ENCODE assay signal across 9 mouse cellular contexts in genomic region chr5:100079931-100080275, GRCm38 (mm10). TPM values are rescaled to one million over a fixed set of nuclear protein-coding genes. Genes with fewer than 3 reads are reported as not detected.
DNase-seq lines count a peak whose midpoint lies in the region; ATAC-seq lines count a peak whose summit lies in the region.
"Had no signal": no experiment of that assay in that cellular context is flagged by ENCODE, and none has a peak within 500 bp of the region (broad histone marks: within the 10 kb centered on the region; RNA-seq: fewer than 3 reads in every experiment).

No protein-coding gene starts in this region.

- no peaks in the 10 kb centered on the region for H3K9me3 ChIP-seq in heart, embryonic 10.5 days
- no peaks in the 10 kb centered on the region for H3K9me3 ChIP-seq in lung, embryonic 15.5 days
- H3K9me3 ChIP-seq in limb, embryonic 13.5 days = no peaks in the 10 kb centered on the region
- no peaks in the 10 kb centered on the region for H3K9me3 ChIP-seq in stomach, embryonic 15.5 days

- H3K36me3 ChIP-seq in heart, embryonic 10.5 days = no peaks in the 10 kb centered on the region
- H3K36me3 ChIP-seq in lung, embryonic 15.5 days = no peaks in the 10 kb centered on the region
- no peaks in the 10 kb centered on the region for H3K36me3 ChIP-seq in limb, embryonic 13.5 days
- H3K36me3 ChIP-seq in stomach, embryonic 15.5 days = no peaks in the 10 kb centered on the region

- peaks cover 9% of the 10 kb centered on the region for H3K4me1 ChIP-seq in heart, embryonic 10.5 days
- peaks cover 15% of the 10 kb centered on the region for H3K4me1 ChIP-seq in lung, embryonic 15.5 days
- H3K4me1 ChIP-seq in limb, embryonic 13.5 days = peaks cover 30% of the 10 kb centered on the region
- peaks cover 15% of the 10 kb centered on the region for H3K4me1 ChIP-seq in stomach, embryonic 15.5 days

- no peak for DNase-seq in heart, embryonic 10.5 days (ENCODE audit: low spot score)
- no peak for DNase-seq in heart, adult 11 months
- DNase-seq in lung, postnatal 25 days (ENCODE audit: low spot score) = no peak
- no peak for DNase-seq in cerebellum, postnatal 36 days
- DNase-seq in left cerebral cortex, postnatal 4 days = no peak
- DNase-seq: cerebellum, adult 11-12 months had no signal

- H3K27ac ChIP-seq in heart, embryonic 10.5 days = 0 out of 2 replicates have a peak overlapping the region, but pooled peaks have one; percentile 59
- H3K27ac ChIP-seq in lung, embryonic 15.5 days = no peak overlapping the region
- H3K27ac ChIP-seq in limb, embryonic 13.5 days = no peak overlapping the region
- no peak overlapping the region for H3K27ac ChIP-seq in stomach, embryonic 15.5 days

- H3K9ac ChIP-seq in lung, embryonic 15.5 days = no peak overlapping the region
- no peak overlapping the region for H3K9ac ChIP-seq in limb, embryonic 13.5 days
- no peak overlapping the region for H3K9ac ChIP-seq in stomach, embryonic 15.5 days

- intact Hi-C loops in left cerebral cortex, postnatal 4 days (cut with DNase I) = no loop called here

- H3K4me2 ChIP-seq in lung, embryonic 15.5 days = peak overlapping the region; percentile 60
- peak overlapping the region; percentile 65; the same call in 1 of the 2 replicates for H3K4me2 ChIP-seq in limb, embryonic 13.5 days (replicated peaks)
- H3K4me2 ChIP-seq in stomach, embryonic 15.5 days = peak overlapping the region; percentile 65

- ATAC-seq in lung, embryonic 15.5 days (ENCODE audit: borderline replicate concordance, extremely low read depth, low FRiP score, low TSS enrichment) = no peak
- no peak for ATAC-seq in limb, embryonic 13.5 days (ENCODE audit: low FRiP score, low read depth)
- ATAC-seq in stomach, embryonic 15.5 days (ENCODE audit: insufficient read depth, low FRiP score, low read depth) = no peak

- peak overlapping the region; percentile 58 for H3K4me3 ChIP-seq in heart, embryonic 10.5 days
- no peak overlapping the region for H3K4me3 ChIP-seq in lung, embryonic 15.5 days
- H3K4me3 ChIP-seq in limb, embryonic 13.5 days = no peak overlapping the region; the same call in 1 of the 2 replicates
- H3K4me3 ChIP-seq in stomach, embryonic 15.5 days (replicated peaks) = peak overlapping the region; percentile 30; the same call in 1 of the 2 replicates

- H3K27me3 ChIP-seq in heart, embryonic 10.5 days (ENCODE audit: insufficient read depth, poor library complexity, severe bottlenecking) = 0 out of 2 replicates have a peak, but pooled peaks cover 12% of the 10 kb centered on the region
- H3K27me3 ChIP-seq in lung, embryonic 15.5 days = no peaks in the 10 kb centered on the region
- H3K27me3 ChIP-seq in limb, embryonic 13.5 days = no peaks in the 10 kb centered on the region
- no peaks in the 10 kb centered on the region for H3K27me3 ChIP-seq in stomach, embryonic 15.5 days (replicated peaks)

- WGBS in heart, embryonic 10.5 days = 74% methylated on average over 8 of the region's 8 CpGs
- WGBS in lung, embryonic 15.5 days = 76% methylated on average over 8 of the region's 8 CpGs
- 84% methylated on average over 8 of the region's 8 CpGs for WGBS in limb, embryonic 13.5 days
- 79% methylated on average over 8 of the region's 8 CpGs for WGBS in stomach, embryonic 15.5 days

RNA-seq across cellular contexts. Expression of gene Enoph1, which starts 40.1 kb away (rescaled TPM):
- polyA plus RNA-seq in heart, embryonic 10.5 days (2016; fragmentation: Nextera tagmentation; extraction: Ambion mirVana) = 34.1 and 46.5 TPM in 2 replicates
- polyA plus RNA-seq in lung, embryonic 15.5 days (2015; fragmentation: Nextera tagmentation; extraction: Ambion mirVana) = 48.4 and 51.1 TPM in 2 replicates
- polyA plus RNA-seq in limb, embryonic 13.5 days (2015; fragmentation: Nextera tagmentation; extraction: Ambion mirVana) = 49.0 and 49.8 TPM in 2 replicates
- polyA plus RNA-seq in stomach, embryonic 15.5 days (2015; fragmentation: Nextera tagmentation; extraction: Ambion mirVana) = 41.2 and 46.2 TPM in 2 replicates
- total RNA-seq in left cerebral cortex, postnatal 4 days (2021) = 10 to 100 TPM; 53.3 to 54.6 TPM

RNA-seq across cellular contexts. Expression of gene Hnrnpdl, which starts 40.4 kb away (rescaled TPM):
- polyA plus RNA-seq in heart, embryonic 10.5 days (2016; fragmentation: Nextera tagmentation; extraction: Ambion mirVana) = 116 and 157 TPM in 2 replicates
- 153 and 157 TPM in 2 replicates for polyA plus RNA-seq in lung, embryonic 15.5 days (2015; fragmentation: Nextera tagmentation; extraction: Ambion mirVana)
- polyA plus RNA-seq in limb, embryonic 13.5 days (2015; fragmentation: Nextera tagmentation; extraction: Ambion mirVana) = 218 and 231 TPM in 2 replicates
- 136 and 149 TPM in 2 replicates for polyA plus RNA-seq in stomach, embryonic 15.5 days (2015; fragmentation: Nextera tagmentation; extraction: Ambion mirVana)
- 100 to 1,000 TPM; 259 to 272 TPM for total RNA-seq in left cerebral cortex, postnatal 4 days (2021)

Comparison
In these comparisons a context has a peak if more than half of its experiments do, and no peak if none do; other contexts are left out.
1. H3K4me3 ChIP-seq: peak in heart, embryonic 10.5 days (single experiment) and stomach, embryonic 15.5 days (single experiment); none in lung, embryonic 15.5 days (single experiment) and limb, embryonic 13.5 days (single experiment).
2. Peak in every context shown above with its lines, with median percentiles within 50 percentile points of each other: H3K4me2 ChIP-seq.